Mouse (Mus musculus) forebrain, embryonic 15.5 days (tissue): ENCODE measurements at regions not wholly inside any gene's neighbourhood (a gene's known extent, or its start where the extent isn't known, plus 50 kb on each side); places are given as distances from the start of the nearest gene placed in this dataset.
A peak's percentile ranks its signal among the peaks of the same experiment; 100 is the strongest.

Experiments used
- ATAC-seq: fragments of 200-750 bp; cut with Nextera tagmentation; replicated peaks from 2 replicates; pipeline ENCODE4 v1.8.0; 2017; ENCODE audit warnings: mild to moderate bottlenecking, moderate TSS enrichment, moderate library complexity
- H3K27ac ChIP-seq: fragments of 300-500 bp; sonication (generic); replicated peaks from 2 replicates; pipeline ENCODE4 v1.5.1; 2015; ENCODE audit warnings: mild to moderate bottlenecking, inconsistent platforms
- H3K27me3 ChIP-seq: fragments of 300-500 bp; sonication (generic); 2 replicates; pipeline ENCODE4 v1.6.1; 2015; ENCODE audit warnings: inconsistent platforms
- H3K36me3 ChIP-seq: fragments of 300-500 bp; sonication (generic); 2 replicates; pipeline ENCODE4 v1.6.1; 2015; ENCODE audit warnings: mild to moderate bottlenecking, inconsistent platforms
- H3K4me1 ChIP-seq: fragments of 300-500 bp; sonication (generic); 2 replicates; pipeline ENCODE4 v1.6.1; 2015; ENCODE audit warnings: inconsistent platforms
- H3K4me2 ChIP-seq: fragments of 300-500 bp; sonication (generic); replicated peaks from 2 replicates; pipeline ENCODE4 v1.6.1; 2015; ENCODE audit warnings: mild to moderate bottlenecking, inconsistent platforms
- H3K4me3 ChIP-seq: fragments of 300-500 bp; sonication (generic); 2 replicates; pipeline ENCODE4 v1.5.1; 2015; ENCODE audit warnings: mild to moderate bottlenecking, inconsistent platforms
- H3K9ac ChIP-seq: fragments of 300-500 bp; sonication (generic); replicated peaks from 2 replicates; pipeline ENCODE4 v1.6.1; 2015; ENCODE audit warnings: mild to moderate bottlenecking, inconsistent platforms
- H3K9me3 ChIP-seq: fragments of 300-500 bp; sonication (generic); 2 replicates; pipeline ENCODE4 v1.6.1; 2016; ENCODE audit warnings: inconsistent platforms
- WGBS: fragments of 180-500 bp; shearing (Covaris S2); methylation state at CpG from one replicate; pipeline ENCODE4 v1.1.7; 2015; ENCODE audit warnings: mixed read lengths; 5-methylcytosine and 5-hydroxymethylcytosine counted together

DNA sequence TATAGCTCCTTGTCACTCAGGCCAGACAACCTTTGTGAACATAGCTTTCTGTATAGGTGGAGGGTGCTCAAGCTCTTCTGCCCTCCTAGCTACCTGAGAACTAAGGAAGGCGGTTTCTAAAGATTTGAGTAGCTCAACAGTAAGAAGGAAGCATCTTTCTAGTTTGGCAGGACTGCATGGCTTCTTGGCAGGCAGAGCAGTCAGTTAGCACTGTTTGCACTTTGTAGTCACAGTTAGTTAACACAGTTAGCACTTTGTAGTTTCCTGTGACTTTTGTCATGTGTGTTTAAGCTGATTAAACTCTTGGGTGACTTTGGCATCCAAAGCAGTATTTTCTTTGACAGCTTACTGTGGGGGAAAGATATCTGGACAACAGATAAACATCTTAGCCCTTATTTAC, 219.7 kb downstream of the Zbbx start:
- 75% methylated on average over 1 of the region's 1 CpGs for WGBS
- ATAC-seq: no peak
- Histone ChIP-seq H3K4me3 (no peak overlapping the region), H3K27ac (no peak overlapping the region), H3K9ac (no peak overlapping the region), H3K27me3 (no peaks in the 10 kb centered on the region), H3K36me3 (no peaks in the 10 kb centered on the region), H3K9me3 (no peaks in the 10 kb centered on the region), H3K4me2 (no peak overlapping the region), H3K4me1 (no peaks in the 10 kb centered on the region)

DNA sequence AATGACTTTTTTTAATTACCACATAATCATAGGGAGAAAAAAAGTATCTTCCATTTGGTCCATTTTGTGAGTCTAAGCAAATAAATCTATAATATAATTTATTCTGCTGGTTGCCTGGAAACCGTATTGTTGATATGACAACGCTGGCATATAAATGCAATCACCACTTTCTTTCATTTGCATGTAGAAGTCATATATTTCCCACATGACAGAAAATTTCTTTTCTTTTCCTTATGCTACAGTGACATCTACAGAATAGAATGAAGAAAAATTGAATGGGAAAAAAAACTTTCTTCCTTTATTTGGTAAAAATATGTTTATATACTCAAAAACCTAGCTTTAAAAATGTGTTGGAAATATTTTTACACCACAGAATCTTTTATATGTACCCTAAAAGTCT, 243.6 kb downstream of the Zbbx start:
- H3K4me1 ChIP-seq: peaks cover 6% of the 10 kb centered on the region; the same call in 1 of the 2 replicates
- no peak overlapping the region for H3K9ac ChIP-seq
- H3K4me2 ChIP-seq: no peak overlapping the region
- no peak overlapping the region for H3K4me3 ChIP-seq
- no peaks in the 10 kb centered on the region for H3K9me3 ChIP-seq
- H3K36me3 ChIP-seq: no peaks in the 10 kb centered on the region
- no peaks in the 10 kb centered on the region for H3K27me3 ChIP-seq
- ATAC-seq: peak; percentile 78
- no peak overlapping the region for H3K27ac ChIP-seq
- 71% methylated on average over 2 of the region's 2 CpGs for WGBS

DNA sequence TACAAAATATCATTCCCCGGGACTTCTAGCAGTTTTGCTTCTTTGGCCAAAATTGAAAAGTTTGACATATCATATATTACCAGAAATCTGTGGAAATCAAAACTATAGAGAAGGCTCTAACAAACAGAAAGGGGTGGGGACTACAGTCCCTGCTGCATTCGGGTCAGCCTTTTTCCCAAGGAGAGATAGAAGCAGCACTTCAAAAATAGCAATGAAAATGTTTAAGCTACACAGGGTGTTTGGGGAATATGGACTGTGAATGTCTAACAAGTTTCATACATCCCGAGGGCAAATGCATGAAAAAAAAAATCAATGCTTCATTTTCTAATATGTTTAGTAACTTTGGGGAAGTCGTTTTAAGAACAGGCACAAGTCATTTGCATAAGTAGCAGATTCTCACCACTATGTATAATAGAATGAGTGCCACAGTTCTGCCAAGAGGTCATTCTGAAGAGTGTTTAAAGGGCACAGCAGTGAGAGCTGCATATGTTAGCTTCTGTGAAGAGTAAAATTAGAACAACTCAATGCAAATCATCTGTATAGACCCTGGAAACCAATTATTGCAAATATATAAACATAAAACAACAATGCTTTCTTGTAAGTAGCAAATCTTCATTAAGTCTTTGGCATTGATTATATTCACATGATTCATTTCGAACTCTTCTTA, 244.2 kb downstream of the Zbbx start:
- peak; percentile 64 for ATAC-seq
- Histone ChIP-seq H3K4me2 (no peak overlapping the region), H3K27me3 (no peaks in the 10 kb centered on the region), H3K27ac (no peak overlapping the region), H3K9ac (no peak overlapping the region), H3K4me1 (peaks cover 6% of the 10 kb centered on the region; the same call in 1 of the 2 replicates), H3K36me3 (no peaks in the 10 kb centered on the region), H3K4me3 (no peak overlapping the region), H3K9me3 (no peaks in the 10 kb centered on the region)
- WGBS: 42% methylated on average over 5 of the region's 5 CpGs

DNA sequence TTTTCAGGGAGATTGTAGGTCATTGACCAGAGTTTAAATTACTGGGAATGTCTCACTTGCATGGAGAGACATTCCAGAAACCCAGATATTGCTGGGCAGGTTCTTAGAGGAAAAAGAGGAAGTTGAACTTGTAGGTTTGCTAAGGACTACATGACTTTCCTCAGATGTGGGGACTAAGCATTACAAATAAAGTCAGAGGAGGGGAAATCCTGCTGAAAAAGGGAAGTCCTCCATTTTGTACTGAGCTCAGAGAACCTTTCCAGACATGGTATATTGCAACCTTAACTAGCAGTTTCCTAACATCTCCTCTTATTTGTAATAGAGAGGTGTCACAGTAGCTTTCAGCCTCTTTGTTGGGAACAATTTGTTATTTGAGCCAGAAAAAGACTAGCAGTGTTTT, 260.7 kb downstream of the Zbbx start:
- Histone ChIP-seq H3K4me3 (no peak overlapping the region), H3K27ac (no peak overlapping the region), H3K36me3 (no peaks in the 10 kb centered on the region), H3K4me2 (no peak overlapping the region), H3K4me1 (no peaks in the 10 kb centered on the region), H3K27me3 (no peaks in the 10 kb centered on the region), H3K9ac (no peak overlapping the region), H3K9me3 (no peaks in the 10 kb centered on the region)
- no peak for ATAC-seq
